Mouse (Mus musculus): ENCODE results near the gene Daxx. TPM values are rescaled to one million over a fixed set of nuclear protein-coding genes. Genes with fewer than 3 reads are reported as not detected.
"Not testable (repeated sequence)": the region's sequence is repeated elsewhere in the genome, so short reads cannot be mapped to it uniquely, and the experiment has no call there.

Gene Daxx
- polyA plus RNA-seq, 1 experiment: 19.3 TPM

- H3K79me2 ChIP-seq (ENCODE audit: control insufficient read depth, insufficient read depth): peaks cover 19% of the 10 kb centered on the region
- H3K79me3 ChIP-seq (ENCODE audit: low read depth): peaks cover 12% of the 10 kb centered on the region
- peaks cover 48% of the 10 kb centered on the region for H3K36me3 ChIP-seq (ENCODE audit: control insufficient read depth, insufficient read depth)
- TF ChIP-seq FOSL1 (IDR thresholded peaks at IDR 0.05; ENCODE audit: insufficient read depth, low read length, poor library complexity, severe bottlenecking) (no peak), CEBPB (IDR thresholded peaks at IDR 0.05; ENCODE audit: low read depth) (no peak), MYOD1 (IDR thresholded peaks at IDR 0.05; ENCODE audit: control insufficient read depth, insufficient read length, low read depth) (no peak), MYOG (IDR thresholded peaks at IDR 0.05; ENCODE audit: control insufficient read depth, extremely low read depth, insufficient read length) (no peak), MAX (IDR thresholded peaks at IDR 0.05) (no peak), USF1 (IDR thresholded peaks at IDR 0.05; ENCODE audit: low read depth) (no peak), CTCF (IDR thresholded peaks at IDR 0.05; ENCODE audit: control insufficient read depth, insufficient read depth, insufficient read length) (no peak)
- no peaks in the 10 kb centered on the region for H3K27me3 ChIP-seq (ENCODE audit: control insufficient read depth, insufficient read depth, insufficient read length)
- H3K4me3 ChIP-seq (ENCODE audit: insufficient read depth, poor library complexity, severe bottlenecking): no peak overlapping the region
- H3ac ChIP-seq (ENCODE audit: control insufficient read depth, insufficient read length, low read depth): no peak overlapping the region
These were observed 39.8 kb downstream of the Daxx start for GRCm38 (mm10) chr17:33948905-33949537.

GRCm38 (mm10) chr17:33950131-33950625, 41.0 kb downstream of the Daxx start:
- no peaks in the 10 kb centered on the region for H3K27me3 ChIP-seq (ENCODE audit: control insufficient read depth, insufficient read depth, insufficient read length)
- H3K79me3 ChIP-seq (ENCODE audit: low read depth): peaks cover 24% of the 10 kb centered on the region
- no peak for TF ChIP-seq CEBPB (IDR thresholded peaks at IDR 0.05; ENCODE audit: low read depth)
- no peak for TF ChIP-seq MYOG (IDR thresholded peaks at IDR 0.05; ENCODE audit: control insufficient read depth, extremely low read depth, insufficient read length)
- no peak overlapping the region for H3K4me3 ChIP-seq (ENCODE audit: insufficient read depth, poor library complexity, severe bottlenecking)
- H3K36me3 ChIP-seq (ENCODE audit: control insufficient read depth, insufficient read depth): peaks cover 58% of the 10 kb centered on the region
- H3ac ChIP-seq (ENCODE audit: control insufficient read depth, insufficient read length, low read depth): no peak overlapping the region
- H3K79me2 ChIP-seq (ENCODE audit: control insufficient read depth, insufficient read depth): peaks cover 30% of the 10 kb centered on the region

GRCm38 (mm10) chr17:33951021-33951946, 42.1 kb downstream of the Daxx start, which contains the start of gene B3galt4:
Gene B3galt4 (minus strand): TSS chr17:33951488.
- Histone ChIP-seq H3K79me2 (ENCODE audit: control insufficient read depth, insufficient read depth) (peaks cover 40% of the 10 kb centered on the region), H3K36me3 (ENCODE audit: control insufficient read depth, insufficient read depth) (peaks cover 53% of the 10 kb centered on the region), H3ac (ENCODE audit: control insufficient read depth, insufficient read length, low read depth) (peak within 1 kb of the TSS; percentile 62), H3K4me3 (ENCODE audit: insufficient read depth, poor library complexity, severe bottlenecking) (peak within 1 kb of the TSS; percentile 14), H3K79me3 (ENCODE audit: low read depth) (peaks cover 29% of the 10 kb centered on the region), H3K27me3 (ENCODE audit: control insufficient read depth, insufficient read depth, insufficient read length) (no peaks in the 10 kb centered on the region)
- TF ChIP-seq MAX (IDR thresholded peaks at IDR 0.05): peak; percentile 34
- TF ChIP-seq MYOD1 (IDR thresholded peaks at IDR 0.05; ENCODE audit: control insufficient read depth, insufficient read length, low read depth): peak; percentile 73
- no peak for TF ChIP-seq CEBPB (IDR thresholded peaks at IDR 0.05; ENCODE audit: low read depth)

- Histone ChIP-seq H3K79me2 (ENCODE audit: control insufficient read depth, insufficient read depth) (peaks cover 47% of the 10 kb centered on the region), H3ac (ENCODE audit: control insufficient read depth, insufficient read length, low read depth) (peak overlapping the region; percentile 62), H3K36me3 (ENCODE audit: control insufficient read depth, insufficient read depth) (peaks cover 47% of the 10 kb centered on the region), H3K79me3 (ENCODE audit: low read depth) (peaks cover 33% of the 10 kb centered on the region)
- not testable (repeated sequence) for H3K27me3 ChIP-seq (ENCODE audit: control insufficient read depth, insufficient read depth, insufficient read length); H3K4me3 ChIP-seq (ENCODE audit: insufficient read depth, poor library complexity, severe bottlenecking)
These were observed 42.8 kb downstream of the Daxx start for GRCm38 (mm10) chr17:33952015-33952414.

DNA sequence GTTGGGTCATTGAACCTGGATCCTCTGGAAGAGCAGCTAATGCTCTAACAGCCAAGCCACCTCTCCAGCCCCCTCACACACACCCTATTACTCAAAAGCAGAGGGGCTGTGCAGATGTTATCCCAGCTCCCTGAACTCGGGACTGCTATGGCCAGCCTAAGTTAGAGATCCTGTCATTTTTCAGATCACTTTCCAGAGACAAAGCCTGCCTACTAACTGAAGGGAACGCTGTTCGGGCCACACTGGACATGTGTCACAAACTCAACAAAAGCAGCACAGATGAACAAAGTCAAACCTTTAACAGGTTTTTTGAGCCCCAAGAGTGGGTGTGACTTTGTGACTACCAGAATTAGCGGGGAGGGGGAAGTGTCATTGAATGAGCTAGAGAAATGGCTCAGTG, 43.7 kb downstream of the Daxx start:
- Histone ChIP-seq H3K79me2 (ENCODE audit: control insufficient read depth, insufficient read depth) (peaks cover 48% of the 10 kb centered on the region), H3K27me3 (ENCODE audit: control insufficient read depth, insufficient read depth, insufficient read length) (no peaks in the 10 kb centered on the region), H3ac (ENCODE audit: control insufficient read depth, insufficient read length, low read depth) (peak overlapping the region; percentile 46), H3K36me3 (ENCODE audit: control insufficient read depth, insufficient read depth) (peaks cover 46% of the 10 kb centered on the region), H3K4me3 (ENCODE audit: insufficient read depth, poor library complexity, severe bottlenecking) (no peak overlapping the region), H3K79me3 (ENCODE audit: low read depth) (peaks cover 36% of the 10 kb centered on the region)
- no peak for TF ChIP-seq MYOD1 (IDR thresholded peaks at IDR 0.05; ENCODE audit: control insufficient read depth, insufficient read length, low read depth)
- TF ChIP-seq CEBPB (IDR thresholded peaks at IDR 0.05; ENCODE audit: low read depth): no peak
- TF ChIP-seq FOSL1 (IDR thresholded peaks at IDR 0.05; ENCODE audit: insufficient read depth, low read length, poor library complexity, severe bottlenecking): no peak
- no peak for TF ChIP-seq MAX (IDR thresholded peaks at IDR 0.05)
- TF ChIP-seq CTCF (IDR thresholded peaks at IDR 0.05; ENCODE audit: control insufficient read depth, insufficient read depth, insufficient read length): no peak
- no peak for TF ChIP-seq USF1 (IDR thresholded peaks at IDR 0.05; ENCODE audit: low read depth)
- no peak for TF ChIP-seq MYOG (IDR thresholded peaks at IDR 0.05; ENCODE audit: control insufficient read depth, extremely low read depth, insufficient read length)

DNA sequence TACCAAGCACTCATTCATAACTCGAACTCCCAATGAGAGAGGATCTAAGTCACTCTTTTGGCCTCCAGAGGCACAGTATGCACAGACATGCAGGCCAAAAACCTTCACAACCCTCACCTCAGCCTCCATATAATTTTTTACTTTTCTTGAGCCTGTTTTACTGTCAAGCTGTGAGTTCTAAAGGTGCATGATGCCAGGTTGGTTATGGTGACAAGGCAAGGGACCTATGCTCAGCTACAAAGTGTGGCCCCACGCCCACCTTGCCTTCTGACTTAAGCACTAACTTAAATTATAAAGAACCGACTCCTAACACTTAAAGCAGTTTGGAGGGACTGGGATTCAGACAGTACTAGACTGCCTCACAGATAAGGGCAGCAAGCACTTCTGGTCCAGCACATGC, 44.1 kb downstream of the Daxx start:
- Histone ChIP-seq H3K4me3 (ENCODE audit: insufficient read depth, poor library complexity, severe bottlenecking) (peak overlapping the region; percentile 97), H3K79me3 (ENCODE audit: low read depth) (peaks cover 36% of the 10 kb centered on the region), H3K36me3 (ENCODE audit: control insufficient read depth, insufficient read depth) (peaks cover 43% of the 10 kb centered on the region), H3ac (ENCODE audit: control insufficient read depth, insufficient read length, low read depth) (peak overlapping the region; percentile 46), H3K79me2 (ENCODE audit: control insufficient read depth, insufficient read depth) (peaks cover 48% of the 10 kb centered on the region), H3K27me3 (ENCODE audit: control insufficient read depth, insufficient read depth, insufficient read length) (no peaks in the 10 kb centered on the region)
- TF ChIP-seq USF1 (IDR thresholded peaks at IDR 0.05; ENCODE audit: low read depth): no peak
- TF ChIP-seq MYOG (IDR thresholded peaks at IDR 0.05; ENCODE audit: control insufficient read depth, extremely low read depth, insufficient read length): no peak
- no peak for TF ChIP-seq CTCF (IDR thresholded peaks at IDR 0.05; ENCODE audit: control insufficient read depth, insufficient read depth, insufficient read length)
- TF ChIP-seq FOSL1 (IDR thresholded peaks at IDR 0.05; ENCODE audit: insufficient read depth, low read length, poor library complexity, severe bottlenecking): no peak
- TF ChIP-seq MYOD1 (IDR thresholded peaks at IDR 0.05; ENCODE audit: control insufficient read depth, insufficient read length, low read depth): no peak
- TF ChIP-seq CEBPB (IDR thresholded peaks at IDR 0.05; ENCODE audit: low read depth): no peak
- TF ChIP-seq MAX (IDR thresholded peaks at IDR 0.05): no peak
